Mouse (Mus musculus) heart, embryonic 15.5 days (tissue): ENCODE results near the gene Elane. TPM values are rescaled to one million over a fixed set of nuclear protein-coding genes. Genes with fewer than 3 reads are reported as not detected.
A peak's percentile ranks its signal among the peaks of the same experiment; 100 is the strongest.

Experiments used
- ATAC-seq: fragments of 200-750 bp; cut with Nextera tagmentation; replicated peaks from 2 replicates; pipeline ENCODE4 v1.8.0; 2017; ENCODE audit warnings: low read depth, moderate TSS enrichment; ENCODE audit not compliant: insufficient number of reproducible peaks, insufficient read depth, low FRiP score
- H3K27ac ChIP-seq: fragments of 300-500 bp; sonication (generic); 2 replicates; pipeline ENCODE4 v1.5.1; 2015; ENCODE audit warnings: mild to moderate bottlenecking, inconsistent platforms
- H3K27me3 ChIP-seq: fragments of 300-500 bp; sonication (generic); 2 replicates; pipeline ENCODE4 v1.6.1; 2015; ENCODE audit warnings: inconsistent platforms
- H3K36me3 ChIP-seq: fragments of 300-500 bp; sonication (generic); 2 replicates; pipeline ENCODE4 v1.6.1; 2015; ENCODE audit warnings: mild to moderate bottlenecking, inconsistent platforms
- H3K4me1 ChIP-seq: fragments of 300-500 bp; sonication (generic); replicated peaks from 2 replicates; pipeline ENCODE4 v1.6.1; 2015; ENCODE audit warnings: inconsistent platforms
- H3K4me2 ChIP-seq: fragments of 300-500 bp; sonication (generic); 2 replicates; pipeline ENCODE4 v1.6.1; 2015; ENCODE audit warnings: inconsistent platforms, mild to moderate bottlenecking, moderate library complexity
- H3K4me3 ChIP-seq: fragments of 300-500 bp; sonication (generic); 2 replicates; pipeline ENCODE4 v1.5.1; 2015; ENCODE audit warnings: mild to moderate bottlenecking, inconsistent platforms
- H3K9ac ChIP-seq: fragments of 300-500 bp; sonication (generic); 2 replicates; pipeline ENCODE4 v1.6.1; 2015; ENCODE audit warnings: mild to moderate bottlenecking, inconsistent platforms
- H3K9me3 ChIP-seq: fragments of 300-500 bp; sonication (generic); replicated peaks from 2 replicates; pipeline ENCODE4 v1.6.1; 2016; ENCODE audit warnings: inconsistent platforms
- WGBS: fragments of 180-500 bp; shearing (Covaris S2); methylation state at CpG from one replicate; pipeline ENCODE4 v1.1.7; 2015; ENCODE audit warnings: mixed read lengths; 5-methylcytosine and 5-hydroxymethylcytosine counted together
- polyA plus RNA-seq: library from polyadenylated mRNA; unstranded; fragments of >200 nt; fragmentation: Nextera tagmentation; extraction: Ambion mirVana; gene quantifications from 2 replicates; pipeline ENCODE4 v1.2.1, GENCODE M21; 2015

Elane gene
- polyA plus RNA-seq, 1 experiment from 2014 or later: 0.25 TPM

- ATAC-seq: peak; percentile 39; the same call in 1 of the 2 replicates
- H3K27ac ChIP-seq: peak overlapping the region; percentile 95
- no peaks in the 10 kb centered on the region for H3K9me3 ChIP-seq
- H3K4me1 ChIP-seq: peaks cover 47% of the 10 kb centered on the region
- H3K36me3 ChIP-seq: peaks cover 12% of the 10 kb centered on the region
- H3K9ac ChIP-seq: peak overlapping the region; percentile 92
- H3K4me2 ChIP-seq: peak overlapping the region; percentile 80
- under 1% methylated on average over 54 of the region's 54 CpGs for WGBS
- peaks cover 12% of the 10 kb centered on the region for H3K27me3 ChIP-seq
- peak overlapping the region; percentile 83 for H3K4me3 ChIP-seq
Observed at GRCm38 (mm10) chr10:79927324-79928029, 41.4 kb downstream of the Elane start.

DNA sequence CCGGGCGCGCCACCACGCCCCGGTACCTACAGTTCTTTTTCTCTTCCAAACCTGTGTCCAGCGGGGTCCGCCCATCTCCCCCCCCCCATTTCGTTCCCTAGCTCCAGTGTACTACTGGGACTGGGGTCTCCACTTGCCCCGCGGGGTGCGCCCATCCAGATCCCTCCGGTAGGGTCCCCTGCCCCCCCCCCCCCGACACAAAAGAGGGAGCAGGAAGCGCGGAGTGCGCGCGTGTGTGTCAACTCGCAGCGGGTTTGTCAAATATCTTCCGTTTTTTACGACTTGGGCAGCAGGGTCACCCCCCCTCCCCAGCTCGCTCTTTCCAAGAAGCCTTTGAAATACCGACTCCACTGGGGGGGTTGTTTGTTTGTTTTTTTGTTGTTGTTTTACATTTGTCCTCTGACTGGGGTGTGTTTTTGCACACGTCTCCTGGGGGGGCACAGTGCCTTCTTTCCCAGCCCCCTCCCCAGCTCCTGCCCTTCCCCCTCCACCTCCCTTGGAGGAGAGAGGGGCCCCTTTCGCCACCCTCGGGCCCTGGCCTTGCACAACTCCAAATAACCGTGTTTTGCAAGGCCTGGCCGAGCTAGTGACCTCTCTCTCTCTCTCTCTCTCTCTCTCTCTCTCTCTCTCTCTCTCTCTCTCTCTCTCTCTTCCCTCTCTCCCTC, 42.1 kb downstream of the Elane start:
- peak overlapping the region; percentile 83 for H3K4me3 ChIP-seq
- no peaks in the 10 kb centered on the region for H3K9me3 ChIP-seq
- H3K27me3 ChIP-seq: peaks cover 5% of the 10 kb centered on the region
- peak overlapping the region; percentile 80 for H3K4me2 ChIP-seq
- peak overlapping the region; percentile 95 for H3K27ac ChIP-seq
- peaks cover 54% of the 10 kb centered on the region for H3K4me1 ChIP-seq
- under 1% methylated on average over 29 of the region's 29 CpGs for whole genome bisulfite sequencing
- peak overlapping the region; percentile 92 for H3K9ac ChIP-seq
- H3K36me3 ChIP-seq: peaks cover 12% of the 10 kb centered on the region
- no peak for ATAC-seq

GRCm38 (mm10) chr10:79928907-79929701, 43.1 kb downstream of the Elane start:
- no peak for ATAC-seq
- WGBS: 26% methylated on average over 9 of the region's 9 CpGs
- Histone ChIP-seq H3K4me1 (peaks cover 63% of the 10 kb centered on the region), H3K9ac (0 out of 2 replicates have a peak overlapping the region, but pooled peaks have one; percentile 10), H3K4me2 (peak overlapping the region; percentile 80), H3K27me3 (no peaks in the 10 kb centered on the region), H3K27ac (peak overlapping the region; percentile 40), H3K36me3 (peaks cover 12% of the 10 kb centered on the region), H3K9me3 (no peaks in the 10 kb centered on the region), H3K4me3 (peak overlapping the region; percentile 83)

GRCm38 (mm10) chr10:79929967-79930825, 44.1 kb downstream of the Elane start:
- Histone ChIP-seq H3K36me3 (peaks cover 12% of the 10 kb centered on the region), H3K27ac (peak overlapping the region; percentile 12; the same call in 1 of the 2 replicates), H3K4me1 (peaks cover 70% of the 10 kb centered on the region), H3K27me3 (no peaks in the 10 kb centered on the region), H3K9me3 (no peaks in the 10 kb centered on the region), H3K4me2 (no peak overlapping the region), H3K9ac (no peak overlapping the region), H3K4me3 (no peak overlapping the region)
- ATAC-seq: no peak
- WGBS: 80% methylated on average over 18 of the region's 18 CpGs

GRCm38 (mm10) chr10:79930826-79931186, 44.8 kb downstream of the Elane start:
- Histone ChIP-seq H3K9me3 (no peaks in the 10 kb centered on the region), H3K27me3 (no peaks in the 10 kb centered on the region), H3K9ac (no peak overlapping the region), H3K4me1 (peaks cover 72% of the 10 kb centered on the region), H3K4me3 (no peak overlapping the region), H3K36me3 (peaks cover 12% of the 10 kb centered on the region), H3K27ac (no peak overlapping the region), H3K4me2 (no peak overlapping the region)
- no peak for ATAC-seq
- 89% methylated on average over 16 of the region's 16 CpGs for whole genome bisulfite sequencing

DNA sequence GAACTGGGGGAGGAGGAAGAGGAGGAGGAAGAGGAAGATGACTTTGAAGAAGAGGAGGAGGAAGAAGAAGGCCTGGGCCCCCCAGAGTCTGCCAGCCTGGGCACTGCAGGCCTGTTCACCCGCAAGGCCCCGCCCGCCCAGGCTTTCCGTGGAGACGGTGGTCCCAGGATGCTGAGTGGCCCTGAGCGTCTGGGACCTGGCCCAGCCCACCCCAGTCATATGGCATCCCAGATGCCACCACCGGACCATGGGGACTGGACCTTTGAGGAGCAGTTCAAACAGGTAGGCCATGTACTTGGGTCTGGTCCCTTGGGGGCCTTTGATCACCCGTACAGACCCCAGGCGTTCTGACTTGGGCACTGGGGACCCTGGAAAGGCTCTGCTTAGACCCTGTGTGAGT, 45.8 kb downstream of the Elane start:
- H3K4me2 ChIP-seq: no peak overlapping the region
- no peak overlapping the region for H3K9ac ChIP-seq
- no peak overlapping the region for H3K27ac ChIP-seq
- peaks cover 12% of the 10 kb centered on the region for H3K36me3 ChIP-seq
- no peaks in the 10 kb centered on the region for H3K9me3 ChIP-seq
- H3K4me3 ChIP-seq: no peak overlapping the region
- peaks cover 75% of the 10 kb centered on the region for H3K4me1 ChIP-seq
- WGBS: 82% methylated on average over 9 of the region's 9 CpGs
- no peaks in the 10 kb centered on the region for H3K27me3 ChIP-seq
- ATAC-seq: no peak

DNA sequence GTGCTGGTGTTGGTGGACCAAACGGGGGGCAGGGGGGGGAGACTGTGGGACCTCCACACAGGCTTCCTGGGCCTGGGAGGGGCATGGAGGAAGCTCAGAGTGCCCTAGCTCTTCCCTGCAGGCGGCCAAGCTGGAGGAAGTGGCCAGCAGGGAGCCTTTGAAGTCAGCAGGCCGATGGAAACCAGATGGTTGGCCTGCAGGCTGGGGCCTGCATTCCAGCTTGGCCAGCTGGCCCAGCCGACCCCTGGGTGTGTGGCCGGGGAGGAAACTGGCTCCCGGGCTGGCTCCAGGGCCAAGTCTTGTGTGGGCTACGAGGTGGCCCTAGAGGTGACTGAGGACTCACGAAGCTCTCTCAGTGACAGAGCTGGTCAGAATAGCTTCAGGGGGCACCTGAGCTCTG, 46.7 kb downstream of the Elane start:
- WGBS: 16% methylated on average over 8 of the region's 8 CpGs
- H3K9me3 ChIP-seq: no peaks in the 10 kb centered on the region
- no peak for ATAC-seq
- H3K9ac ChIP-seq: no peak overlapping the region
- peaks cover 85% of the 10 kb centered on the region for H3K4me1 ChIP-seq
- 0 out of 2 replicates have a peak overlapping the region, but pooled peaks have one; percentile 13 for H3K27ac ChIP-seq
- H3K27me3 ChIP-seq: no peaks in the 10 kb centered on the region
- H3K4me2 ChIP-seq: peak overlapping the region; percentile 5; the same call in 1 of the 2 replicates
- peaks cover 12% of the 10 kb centered on the region for H3K36me3 ChIP-seq
- no peak overlapping the region for H3K4me3 ChIP-seq

DNA sequence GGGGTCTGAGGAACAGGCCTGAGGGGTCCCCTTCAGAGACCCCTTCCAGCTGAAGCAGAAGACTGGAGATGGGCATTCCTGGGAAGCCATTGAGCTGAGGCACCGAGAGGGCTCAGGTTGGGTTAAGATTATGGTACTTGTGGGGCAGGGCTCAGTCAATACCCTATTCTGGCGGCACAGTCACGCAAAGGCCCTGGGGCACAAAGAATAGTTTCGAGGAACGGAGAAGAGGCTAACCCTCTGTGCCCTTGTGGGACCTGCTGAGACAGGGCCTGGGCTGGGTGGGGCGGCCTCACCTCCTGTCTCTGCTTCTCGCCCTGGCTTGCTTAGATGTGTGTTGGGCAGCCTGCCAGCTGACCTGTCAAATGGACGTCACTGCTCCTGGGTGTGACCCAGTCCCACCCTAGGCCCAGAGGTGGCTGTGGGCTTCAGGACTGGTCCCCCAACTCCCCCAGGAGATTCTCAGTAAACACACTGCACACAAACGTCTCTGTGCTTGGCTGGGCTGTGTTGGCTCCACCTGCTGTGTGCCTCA, 47.2 kb downstream of the Elane start:
- Histone ChIP-seq H3K4me2 (peak overlapping the region; percentile 5; the same call in 1 of the 2 replicates), H3K9ac (no peak overlapping the region)
- WGBS: 53% methylated on average over 9 of the region's 9 CpGs

GRCm38 (mm10) chr10:79933861-79934260, 47.8 kb downstream of the Elane start:
- no peak overlapping the region for H3K9ac ChIP-seq
- no peak for ATAC-seq
- peak overlapping the region; percentile 1; the same call in 1 of the 2 replicates for H3K27ac ChIP-seq
- H3K27me3 ChIP-seq: no peaks in the 10 kb centered on the region
- H3K36me3 ChIP-seq: peaks cover 12% of the 10 kb centered on the region
- no peak overlapping the region for H3K4me3 ChIP-seq
- no peak overlapping the region for H3K4me2 ChIP-seq
- WGBS: 73% methylated on average over 6 of the region's 6 CpGs
- H3K9me3 ChIP-seq: no peaks in the 10 kb centered on the region
- peaks cover 82% of the 10 kb centered on the region for H3K4me1 ChIP-seq

More for the DNA sequence above, 47.2 kb downstream of the Elane start:
- H3K36me3 ChIP-seq: peaks cover 12% of the 10 kb centered on the region
- no peaks in the 10 kb centered on the region for H3K27me3 ChIP-seq
- ATAC-seq: no peak
- no peak overlapping the region for H3K4me3 ChIP-seq
- no peak overlapping the region for H3K27ac ChIP-seq
- H3K4me1 ChIP-seq: peaks cover 87% of the 10 kb centered on the region
- H3K9me3 ChIP-seq: no peaks in the 10 kb centered on the region

- Histone ChIP-seq H3K36me3 (peaks cover 12% of the 10 kb centered on the region), H3K4me2 (no peak overlapping the region), H3K27ac (peak overlapping the region; percentile 1; the same call in 1 of the 2 replicates), H3K27me3 (no peaks in the 10 kb centered on the region), H3K4me3 (no peak overlapping the region), H3K9me3 (no peaks in the 10 kb centered on the region), H3K9ac (no peak overlapping the region), H3K4me1 (peaks cover 78% of the 10 kb centered on the region)
- WGBS: 56% methylated on average over 13 of the region's 13 CpGs
- peak; percentile 48 for ATAC-seq
Observed at GRCm38 (mm10) chr10:79934272-79934721, 48.2 kb downstream of the Elane start.
